Mouse (Mus musculus) gastrocnemius, adult 18-20 months (tissue): Measurements from ENCODE around the gene Thoc7. TPM values are rescaled to one million over a fixed set of nuclear protein-coding genes. Genes with fewer than 3 reads are reported as not detected.
A peak's percentile ranks its signal among the peaks of the same experiment; 100 is the strongest.

Experiments
- DNase-seq: peaks from one replicate; pipeline ENCODE4 v3.0.0; 2021; ENCODE audit warnings: low spot score
- total RNA-seq, 2 experiments: library from RNA; stranded (reverse); gene quantifications; 2 replicates each; pipeline ENCODE4 v1.2.3; 2021

Thoc7 gene
- total RNA-seq, 2 experiments from 2014 or later: 120 to 140 TPM

- DNase-seq: no peak
Observed at GRCm38 (mm10) chr14:13944686-13945085, 17.0 kb downstream of the Thoc7 start.

GRCm38 (mm10) chr14:13934052-13934371 lies 27.6 kb downstream of the Thoc7 start:
- DNase-seq: no peak

- DNase-seq: peak; percentile 3
Observed at GRCm38 (mm10) chr14:13933290-13934051, 28.2 kb downstream of the Thoc7 start.

GRCm38 (mm10) chr14:13917630-13918029 lies 44.0 kb downstream of the Thoc7 start:
- DNase-seq: peak; percentile 44

GRCm38 (mm10) chr14:13917208-13917607 lies 44.4 kb downstream of the Thoc7 start:
- DNase-seq: no peak

GRCm38 (mm10) chr14:13915207-13915606 lies 46.4 kb downstream of the Thoc7 start:
- DNase-seq: no peak

- no peak for DNase-seq
Observed at GRCm38 (mm10) chr14:13914387-13915082, 47.1 kb downstream of the Thoc7 start, which contains the start of gene Gm281. Gene Gm281, minus strand, starts transcription at chr14:13914478.

GRCm38 (mm10) chr14:13910148-13910547 lies 51.5 kb downstream of the Thoc7 start:
- no peak for DNase-seq

- DNase-seq: no peak
Observed at GRCm38 (mm10) chr14:13907145-13907544, 54.5 kb downstream of the Thoc7 start.

GRCm38 (mm10) chr14:13906461-13906860 lies 55.2 kb downstream of the Thoc7 start:
- no peak for DNase-seq

GRCm38 (mm10) chr14:13901611-13902067 lies 60.0 kb downstream of the Thoc7 start:
- DNase-seq: peak; percentile 42

Other genes starting within 250 kb of the Thoc7 start
- not detected for gene Gm281, start 47.4 kb downstream of the Thoc7 start, total RNA-seq
- gene Atxn7, start 412 bp downstream of the Thoc7 start, total RNA-seq: 10 to 100 TPM; 20.4 to 23.3 TPM
- 100 to 1,000 TPM; 134 to 140 TPM for gene Psmd6, start 159.1 kb upstream of the Thoc7 start, total RNA-seq
- not detected for gene Olfr720, start 225.0 kb upstream of the Thoc7 start, total RNA-seq